Mouse (Mus musculus): ENCODE results near the gene Ap1m1.

Ap1m1 gene

DNA sequence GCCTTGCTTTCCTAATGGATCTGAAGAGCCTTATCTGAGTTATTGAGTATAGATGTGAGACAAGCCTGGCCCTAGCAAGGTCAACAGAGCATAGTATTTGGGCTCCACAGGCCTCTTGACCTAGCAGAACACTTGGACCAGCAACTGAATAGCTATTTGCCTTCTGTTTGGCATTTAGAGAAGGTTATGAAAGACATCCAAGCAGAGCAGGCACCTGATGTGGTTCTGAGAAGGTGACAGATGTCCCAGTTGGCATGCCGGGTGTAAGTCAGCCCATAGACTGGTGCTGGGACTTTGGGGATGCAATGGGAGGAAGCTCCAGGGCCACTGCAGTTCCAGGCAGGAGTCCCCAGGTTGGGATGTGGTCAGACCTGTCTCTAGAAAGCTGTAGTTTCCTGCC, 2.4 kb downstream of the Ap1m1 start:
- in situ Hi-C loops (cut with MboI; ENCODE audit: low pct_unique_long_range_greater_than_20kb in 1 of 2, low sequenced_read_pairs in 2 of 2, unreplicated experiment in 1 of 2): no loop called here

DNA sequence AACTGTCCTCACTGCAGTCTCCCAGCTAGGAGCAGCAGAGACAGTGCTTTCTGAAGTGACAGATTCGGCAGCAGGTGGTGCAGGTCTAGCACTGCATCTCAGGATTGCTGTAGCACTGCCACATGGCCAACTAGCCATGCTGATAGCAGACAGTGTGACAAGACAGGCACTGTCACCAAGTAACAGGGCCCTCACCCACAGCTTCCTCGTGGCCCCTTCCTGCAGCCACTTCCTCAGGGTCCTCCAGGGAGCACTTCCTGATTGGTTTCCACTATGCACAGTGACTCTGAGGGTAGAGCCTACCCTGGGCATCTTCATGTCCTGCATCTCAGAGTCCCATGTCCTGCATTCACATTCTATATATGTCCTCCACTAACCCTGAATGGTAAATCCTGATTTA, 4.8 kb downstream of the Ap1m1 start:
- in situ Hi-C loops (cut with MboI; ENCODE audit: low pct_unique_long_range_greater_than_20kb in 1 of 2, low sequenced_read_pairs in 2 of 2, unreplicated experiment in 1 of 2): no loop called here

DNA sequence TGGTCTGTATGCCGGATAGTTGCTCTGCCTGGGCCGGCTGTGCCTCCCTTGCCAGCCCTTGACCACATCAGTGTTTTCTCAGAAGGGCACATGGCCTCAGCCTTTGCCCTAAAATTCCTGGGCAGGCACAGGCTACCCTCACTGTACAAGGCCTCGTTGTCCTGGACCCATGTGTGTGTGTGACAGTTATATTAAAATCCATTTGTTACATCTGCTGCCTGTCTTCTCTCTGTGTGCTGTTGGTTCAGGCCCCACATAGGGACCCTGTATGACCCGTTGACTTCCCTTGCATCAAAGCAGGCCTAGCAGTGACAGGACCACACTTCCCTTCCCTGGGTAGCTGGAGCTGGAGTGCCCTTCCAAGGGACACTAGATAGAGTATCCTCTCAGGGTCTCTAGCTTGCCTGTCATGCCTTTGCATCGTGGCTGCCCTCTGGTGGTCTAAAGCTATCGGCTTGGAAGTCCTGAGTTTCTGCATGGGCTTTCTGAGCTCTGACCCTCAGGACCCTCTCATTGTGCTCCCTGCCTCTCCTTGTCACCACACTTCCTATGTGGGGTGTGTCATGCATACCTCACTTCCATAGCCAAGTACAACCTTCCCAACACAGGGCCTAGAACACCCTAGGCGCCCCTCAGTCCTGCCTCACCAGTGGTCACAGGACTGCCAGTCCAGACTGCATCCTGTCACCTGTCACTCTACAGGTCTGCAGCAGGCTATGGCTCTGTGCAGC, 17.5 kb downstream of the Ap1m1 start:
- in situ Hi-C loops (cut with MboI; ENCODE audit: low pct_unique_long_range_greater_than_20kb in 1 of 2, low sequenced_read_pairs in 2 of 2, unreplicated experiment in 1 of 2): loop anchor here in 1 of 2 experiments (10.0 kb wide), 1 partner anchor 83 kb away; no protein-coding TSS in a partner anchor

DNA sequence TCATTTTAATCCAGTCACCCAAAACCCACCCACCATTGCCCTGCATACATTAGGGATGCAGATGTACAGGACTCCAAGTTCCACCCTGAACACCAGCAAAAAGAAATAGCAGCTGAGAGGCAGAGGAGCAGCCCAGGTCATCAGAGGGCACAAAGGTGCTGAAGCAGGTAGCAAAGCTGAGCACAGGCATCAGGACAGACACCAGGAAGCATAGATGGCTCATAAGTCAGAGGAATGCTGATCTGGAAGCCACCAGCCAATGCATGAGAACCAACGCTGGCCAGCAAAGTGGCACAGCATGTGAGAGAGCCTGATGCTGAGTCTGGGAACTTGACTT, 18.1 kb downstream of the Ap1m1 start:
- in situ Hi-C loops (cut with MboI; ENCODE audit: low pct_unique_long_range_greater_than_20kb in 1 of 2, low sequenced_read_pairs in 2 of 2, unreplicated experiment in 1 of 2): loop anchor here in 1 of 2 experiments (10.0 kb wide), 1 partner anchor 83 kb away; no protein-coding TSS in a partner anchor

DNA sequence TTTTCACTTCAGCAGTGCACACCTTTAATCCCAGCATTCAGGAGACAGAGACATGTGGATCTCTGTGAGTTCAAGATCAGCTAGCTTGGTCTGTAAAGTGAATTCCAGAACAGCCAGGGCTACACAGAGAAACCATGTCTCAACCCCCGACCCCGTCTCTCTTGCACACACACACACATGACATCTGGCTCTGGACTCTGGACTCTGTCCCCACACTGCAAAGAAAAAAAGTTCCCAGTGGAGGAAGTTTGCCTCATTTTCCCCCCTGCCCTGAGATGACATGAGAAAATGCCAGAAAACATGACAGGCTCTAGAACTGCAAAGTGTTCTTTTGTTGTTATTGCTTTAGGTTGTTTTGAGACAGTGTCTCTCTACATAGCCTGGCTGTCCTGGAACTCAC, 20.0 kb downstream of the Ap1m1 start:
- in situ Hi-C loops (cut with MboI; ENCODE audit: low pct_unique_long_range_greater_than_20kb in 1 of 2, low sequenced_read_pairs in 2 of 2, unreplicated experiment in 1 of 2): loop anchor here in 1 of 2 experiments (10.0 kb wide), 1 partner anchor 85 kb away; no protein-coding TSS in a partner anchor

DNA sequence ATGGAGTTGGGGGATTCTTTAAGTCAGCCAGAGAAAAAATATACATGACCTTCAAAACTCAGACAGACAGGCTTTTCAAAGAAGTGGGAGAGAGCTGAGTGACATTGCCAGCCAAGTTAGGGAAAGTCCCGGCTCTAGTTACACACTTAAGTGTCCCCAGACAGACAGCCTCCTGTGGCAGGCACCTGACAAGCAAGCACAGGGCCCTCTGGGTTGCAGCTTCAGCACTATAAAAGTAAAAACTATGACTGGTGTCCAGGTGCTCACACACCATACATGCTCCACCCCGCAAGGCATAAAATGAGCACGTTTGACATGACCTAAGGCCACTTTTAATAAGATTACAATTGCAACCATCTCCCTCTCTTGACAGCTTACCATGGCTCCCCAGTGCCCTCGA, 20.8 kb downstream of the Ap1m1 start:
- in situ Hi-C loops (cut with MboI; ENCODE audit: low pct_unique_long_range_greater_than_20kb in 1 of 2, low sequenced_read_pairs in 2 of 2, unreplicated experiment in 1 of 2): no loop called here

DNA sequence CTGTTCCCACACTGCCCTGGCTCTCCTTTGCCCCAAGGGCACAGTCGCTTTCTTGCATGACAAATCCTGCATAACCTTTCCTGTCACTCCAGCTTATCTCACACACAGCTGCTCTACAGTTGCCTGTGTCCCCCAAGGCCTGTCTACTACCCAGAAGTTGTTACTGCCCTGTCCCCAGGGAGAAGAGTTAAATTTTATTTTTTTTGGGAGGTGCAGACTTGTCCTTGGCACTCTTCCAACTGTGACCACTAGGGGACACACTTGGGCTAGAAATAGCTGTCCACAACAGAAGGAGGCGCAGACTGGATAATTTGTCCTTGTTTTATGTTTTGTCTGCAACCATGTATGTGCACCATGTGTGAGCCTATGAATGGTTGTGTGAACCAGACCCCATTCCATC, 21.2 kb downstream of the Ap1m1 start:
- in situ Hi-C loops (cut with MboI; ENCODE audit: low pct_unique_long_range_greater_than_20kb in 1 of 2, low sequenced_read_pairs in 2 of 2, unreplicated experiment in 1 of 2): no loop called here

DNA sequence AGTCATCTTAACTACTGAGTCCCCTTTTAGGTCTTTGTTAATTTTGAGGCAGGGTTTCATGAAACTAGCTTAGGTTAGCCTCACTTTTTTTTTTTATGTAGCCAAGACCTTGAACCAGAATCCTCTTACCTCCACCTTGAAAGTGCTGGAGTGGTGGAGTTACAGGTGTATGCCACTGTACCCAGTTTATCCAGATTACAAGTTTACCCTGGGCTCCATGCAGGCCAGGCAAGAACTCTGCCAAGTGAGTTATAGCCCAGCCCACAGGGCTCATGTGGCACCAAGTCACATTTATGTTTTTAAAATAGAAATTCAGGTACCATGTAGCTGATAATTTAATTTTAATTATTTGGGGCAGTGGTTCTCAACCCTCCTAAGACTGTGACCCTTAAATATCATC, 21.6 kb downstream of the Ap1m1 start:
- in situ Hi-C loops (cut with MboI; ENCODE audit: low pct_unique_long_range_greater_than_20kb in 1 of 2, low sequenced_read_pairs in 2 of 2, unreplicated experiment in 1 of 2): no loop called here

DNA sequence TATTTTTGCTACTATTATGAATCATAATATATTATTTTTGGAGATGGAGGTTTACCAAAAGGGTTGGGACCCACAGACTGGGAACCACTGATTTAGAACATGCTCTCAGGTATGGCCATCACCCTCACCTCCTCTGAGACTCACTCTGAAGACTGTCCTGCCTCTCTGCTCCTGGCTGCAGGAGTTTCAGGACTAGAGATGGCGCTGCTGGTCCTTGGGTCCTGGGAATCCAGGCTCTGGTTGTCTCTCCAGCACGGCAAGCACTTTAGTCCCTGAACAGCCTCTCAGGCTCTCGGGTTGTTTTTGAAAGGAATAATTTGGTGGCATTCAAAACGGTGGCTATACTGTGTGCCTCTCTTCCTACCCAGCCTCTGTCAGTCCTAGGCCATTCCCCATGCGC, 22.1 kb downstream of the Ap1m1 start:
- in situ Hi-C loops (cut with MboI; ENCODE audit: low pct_unique_long_range_greater_than_20kb in 1 of 2, low sequenced_read_pairs in 2 of 2, unreplicated experiment in 1 of 2): no loop called here

DNA sequence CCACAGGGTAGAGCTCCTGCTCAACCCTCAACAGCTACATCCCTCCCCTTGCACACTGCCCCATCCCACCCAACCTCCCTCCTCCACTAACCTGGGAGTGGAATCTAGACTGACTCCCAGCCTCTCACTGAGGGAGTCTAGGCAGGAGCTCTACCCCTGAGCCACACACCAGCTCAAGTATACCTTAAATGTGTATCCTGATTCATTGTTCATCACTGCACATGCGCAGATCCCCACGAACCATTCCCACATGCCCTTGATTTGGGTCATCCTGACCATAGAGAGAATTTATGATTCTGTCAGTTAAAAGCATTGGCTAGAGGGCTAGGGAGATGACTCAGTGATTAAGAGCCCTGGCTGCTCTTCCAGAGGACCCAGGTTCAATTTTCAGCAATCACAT, 22.9 kb downstream of the Ap1m1 start:
- in situ Hi-C loops (cut with MboI; ENCODE audit: low pct_unique_long_range_greater_than_20kb in 1 of 2, low sequenced_read_pairs in 2 of 2, unreplicated experiment in 1 of 2): no loop called here

DNA sequence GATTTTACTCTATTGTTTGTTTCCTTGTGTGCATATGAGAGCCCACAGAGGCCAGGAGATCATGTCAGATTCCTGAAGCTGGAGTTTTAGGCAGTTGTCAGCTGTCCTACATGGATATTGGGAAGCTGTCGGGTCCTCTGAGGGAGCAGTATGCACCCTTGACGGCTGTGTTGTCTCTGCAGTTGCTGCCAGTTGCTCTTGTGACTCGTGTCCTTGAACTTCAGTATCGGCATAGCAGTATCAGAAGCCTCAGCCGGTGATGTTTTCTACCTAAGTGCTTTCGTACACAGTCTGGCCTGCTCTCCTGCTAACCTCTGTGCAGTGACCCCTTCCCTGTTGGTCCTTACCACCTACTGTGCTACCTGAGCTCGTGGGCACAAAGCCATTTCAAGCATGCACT, 23.6 kb downstream of the Ap1m1 start:
- in situ Hi-C loops (cut with MboI; ENCODE audit: low pct_unique_long_range_greater_than_20kb in 1 of 2, low sequenced_read_pairs in 2 of 2, unreplicated experiment in 1 of 2): no loop called here

DNA sequence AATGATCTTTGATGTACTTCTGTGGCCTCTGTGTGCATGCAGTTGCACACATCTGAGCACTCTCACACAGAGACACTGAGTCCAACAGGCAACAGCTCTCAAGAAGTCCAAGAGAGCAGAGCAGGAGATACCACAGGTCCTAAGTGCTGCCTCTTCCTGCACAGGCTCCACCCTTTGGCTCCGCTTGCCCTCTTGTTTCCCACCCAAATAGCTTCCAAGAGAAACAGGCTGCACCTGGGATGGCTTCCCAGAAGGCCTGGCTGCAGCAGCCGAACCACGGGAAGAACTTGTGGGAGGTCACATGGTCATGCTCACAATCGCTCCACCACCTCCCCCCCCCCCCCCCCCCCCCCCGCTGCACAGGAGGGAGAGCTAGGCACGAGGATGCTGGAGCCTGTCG, 25.5 kb downstream of the Ap1m1 start:
- in situ Hi-C loops (cut with MboI; ENCODE audit: low pct_unique_long_range_greater_than_20kb in 1 of 2, low sequenced_read_pairs in 2 of 2, unreplicated experiment in 1 of 2): loop anchor here in 1 of 2 experiments (5.0 kb wide), 1 partner anchor 102 kb away; no protein-coding TSS in a partner anchor

DNA sequence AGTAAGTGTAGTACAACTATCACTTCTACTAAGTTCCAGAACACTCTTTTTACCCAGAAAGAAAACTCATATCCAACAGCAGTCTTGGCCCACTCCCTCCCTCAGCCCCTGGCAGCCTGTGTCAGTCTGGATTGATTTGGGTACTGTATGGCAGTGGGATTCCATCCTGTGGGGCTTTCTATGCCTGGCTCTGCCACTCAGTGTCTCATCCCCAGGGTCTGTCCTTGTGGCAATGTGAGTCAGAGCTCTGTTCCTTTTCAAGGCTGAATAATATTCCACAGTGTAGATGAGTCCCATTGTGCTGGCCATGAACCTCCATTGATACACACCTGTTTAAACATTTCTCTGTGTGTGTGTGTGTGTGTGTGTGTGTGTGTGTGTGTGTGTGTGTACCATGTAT, 26.9 kb downstream of the Ap1m1 start:
- in situ Hi-C loops (cut with MboI; ENCODE audit: low pct_unique_long_range_greater_than_20kb in 1 of 2, low sequenced_read_pairs in 2 of 2, unreplicated experiment in 1 of 2): loop anchor here in 1 of 2 experiments (5.0 kb wide), 1 partner anchor 101 kb away; no protein-coding TSS in a partner anchor

DNA sequence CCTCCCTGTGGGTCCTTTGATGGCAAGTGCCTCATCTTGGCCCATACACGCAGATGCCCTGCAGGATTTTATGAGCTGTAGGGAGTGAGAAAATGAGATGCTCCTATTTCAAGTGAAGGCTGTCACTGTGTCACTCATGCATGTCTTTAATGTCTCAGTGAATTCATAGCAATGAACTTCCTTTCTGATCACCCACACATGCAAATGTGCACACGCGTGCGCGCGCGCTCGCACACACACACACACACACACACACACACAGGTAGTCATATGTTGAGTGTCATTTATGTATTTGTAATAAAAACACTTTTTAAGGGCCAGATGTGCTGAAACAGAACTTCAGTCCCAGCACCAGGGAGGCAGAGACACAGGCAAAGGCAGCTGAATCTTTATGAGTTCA, 27.3 kb downstream of the Ap1m1 start:
- in situ Hi-C loops (cut with MboI; ENCODE audit: low pct_unique_long_range_greater_than_20kb in 1 of 2, low sequenced_read_pairs in 2 of 2, unreplicated experiment in 1 of 2): loop anchor here in 1 of 2 experiments (5.0 kb wide), 1 partner anchor 100 kb away; no protein-coding TSS in a partner anchor

DNA sequence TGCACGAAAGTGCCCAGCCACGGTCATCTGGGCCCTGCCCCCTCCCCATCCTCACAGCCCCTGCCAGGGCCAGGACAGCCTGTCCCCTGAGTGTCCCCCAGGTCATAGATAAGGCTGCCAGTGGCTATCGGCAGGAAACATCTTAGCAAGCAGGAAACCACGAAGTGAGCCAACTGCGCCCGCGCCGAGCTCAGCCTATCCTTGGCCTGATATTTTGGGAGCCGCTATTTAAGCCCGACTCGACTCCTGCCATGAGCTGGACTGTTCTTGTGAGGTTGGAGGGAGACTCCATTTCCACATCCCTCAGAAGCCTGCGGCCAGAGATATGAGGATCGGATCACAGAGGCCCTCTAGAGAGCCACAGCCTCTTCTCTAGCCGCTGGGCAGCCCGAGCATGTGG, 28.5 kb downstream of the Ap1m1 start:
- in situ Hi-C loops (cut with MboI; ENCODE audit: low pct_unique_long_range_greater_than_20kb in 1 of 2, low sequenced_read_pairs in 2 of 2, unreplicated experiment in 1 of 2): loop anchor here in 1 of 2 experiments (5.0 kb wide), 1 partner anchor 99 kb away; no protein-coding TSS in a partner anchor

DNA sequence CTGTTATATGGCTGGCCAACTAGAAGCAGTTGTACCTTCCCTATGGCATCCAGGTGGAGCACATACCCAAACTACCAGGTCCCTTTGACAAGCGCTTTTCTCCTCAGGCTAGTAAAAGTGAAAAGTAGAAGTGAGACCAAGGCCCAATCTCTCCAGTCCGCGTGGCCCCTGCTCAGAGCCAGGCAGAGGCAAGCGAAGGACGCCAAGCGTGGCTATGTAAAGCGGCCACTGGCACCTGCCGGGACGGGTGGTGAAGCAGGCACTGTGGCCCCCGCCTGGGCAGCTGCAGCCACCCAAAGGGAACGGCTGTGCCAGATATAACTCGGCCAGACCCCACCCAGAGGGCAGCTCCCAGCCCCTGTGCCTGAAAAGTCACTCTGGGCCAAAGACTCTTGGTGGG, 30.8 kb downstream of the Ap1m1 start:
- in situ Hi-C loops (cut with MboI; ENCODE audit: low pct_unique_long_range_greater_than_20kb in 1 of 2, low sequenced_read_pairs in 2 of 2, unreplicated experiment in 1 of 2): no loop called here

DNA sequence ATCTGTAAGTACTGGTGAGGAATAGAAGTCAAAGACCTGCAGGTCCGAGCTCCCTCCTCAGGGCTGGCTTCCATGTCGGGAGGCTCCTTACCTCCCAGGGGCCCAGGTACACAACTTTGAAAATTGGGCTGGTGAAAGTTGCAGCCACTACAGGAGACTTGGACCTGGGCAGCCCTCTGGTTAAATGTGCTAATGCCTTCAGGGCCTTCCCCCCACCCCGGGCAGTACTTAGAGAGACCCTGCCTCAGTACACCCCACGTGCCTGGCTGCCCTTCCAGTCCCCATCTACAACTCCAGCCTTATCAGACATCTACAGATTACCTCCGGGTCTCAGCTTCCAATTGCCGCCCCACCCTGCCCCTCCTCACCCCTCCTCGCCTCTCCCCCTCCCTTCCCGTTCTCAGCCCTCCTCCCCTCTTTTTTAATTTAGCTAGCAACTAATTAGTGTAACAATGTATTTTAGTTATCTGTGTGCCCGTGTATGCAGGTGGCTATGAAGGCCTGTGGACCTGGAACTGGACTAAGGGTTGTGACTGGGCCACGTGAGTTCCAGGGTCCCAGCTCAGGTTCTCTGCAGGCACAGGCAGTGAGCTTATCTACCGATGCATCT, 31.3 kb downstream of the Ap1m1 start:
- in situ Hi-C loops (cut with MboI; ENCODE audit: low pct_unique_long_range_greater_than_20kb in 1 of 2, low sequenced_read_pairs in 2 of 2, unreplicated experiment in 1 of 2): no loop called here

DNA sequence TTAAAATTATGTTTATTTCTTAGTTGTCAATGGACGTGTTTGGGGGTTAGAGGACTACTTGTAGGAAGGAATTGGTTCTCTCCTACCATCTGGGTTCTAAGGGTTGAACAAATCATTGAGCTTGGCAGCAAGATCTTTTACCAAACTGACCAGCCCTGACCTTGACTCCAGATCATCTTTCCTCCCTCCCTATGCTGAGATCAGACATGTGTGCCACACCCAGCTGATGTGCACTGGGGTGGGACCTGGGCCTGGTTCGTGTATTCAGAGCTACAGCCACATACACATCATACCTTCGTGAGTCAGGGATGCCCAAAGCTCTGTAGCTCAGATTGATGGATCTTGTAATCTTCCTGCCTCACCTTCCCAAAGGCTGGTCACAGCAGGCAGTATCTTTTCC, 31.9 kb downstream of the Ap1m1 start:
- in situ Hi-C loops (cut with MboI; ENCODE audit: low pct_unique_long_range_greater_than_20kb in 1 of 2, low sequenced_read_pairs in 2 of 2, unreplicated experiment in 1 of 2): no loop called here

DNA sequence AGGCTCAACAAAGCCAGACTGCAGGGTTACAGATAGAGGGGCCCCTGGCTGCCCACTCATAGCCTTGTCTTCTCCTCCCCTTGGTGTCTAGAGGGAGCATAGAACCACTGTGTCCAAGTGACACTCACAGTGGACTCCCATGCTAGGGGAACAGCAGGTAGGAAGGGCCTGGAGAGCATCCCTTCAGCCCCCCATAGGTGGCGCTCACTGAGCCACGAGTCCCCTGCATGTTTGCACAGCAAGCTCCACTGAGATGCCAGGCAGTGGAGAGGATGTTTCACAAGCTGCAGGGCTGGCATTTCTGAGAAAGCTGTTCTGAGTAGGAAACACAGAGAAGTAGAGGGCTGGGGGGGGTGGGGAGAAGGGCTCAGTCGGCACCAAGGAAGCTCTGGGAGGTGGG, 32.5 kb downstream of the Ap1m1 start:
- in situ Hi-C loops (cut with MboI; ENCODE audit: low pct_unique_long_range_greater_than_20kb in 1 of 2, low sequenced_read_pairs in 2 of 2, unreplicated experiment in 1 of 2): no loop called here
